Mouse (Mus musculus) hindbrain, postnatal 0 days (tissue): ENCODE measurements around the gene Mtss1l. TPM values are rescaled to one million over a fixed set of nuclear protein-coding genes. Genes with fewer than 3 reads are reported as not detected.

Experiments
- ATAC-seq: fragments of 200-750 bp; cut with Nextera tagmentation; 2 replicates; pipeline ENCODE4 v1.8.0; 2017; ENCODE audit warnings: mild to moderate bottlenecking, moderate TSS enrichment, moderate library complexity
- DNase-seq: peaks from one replicate; pipeline ENCODE4 v3.0.0-alpha.2; 2015; ENCODE audit warnings: low spot score
- H3K27ac ChIP-seq: fragments of 300-500 bp; sonication (generic); 2 replicates; pipeline ENCODE4 v1.5.1; 2014; ENCODE audit warnings: mild to moderate bottlenecking
- H3K27me3 ChIP-seq: fragments of 300-500 bp; sonication (generic); 2 replicates; pipeline ENCODE4 v1.6.1; 2014; ENCODE audit warnings: low read length, mixed read lengths; ENCODE audit not compliant: insufficient read depth
- H3K36me3 ChIP-seq: fragments of 300-500 bp; sonication (generic); 2 replicates; pipeline ENCODE4 v1.6.1; 2014; ENCODE audit warnings: low read length, mixed read lengths; ENCODE audit not compliant: insufficient read depth
- H3K4me1 ChIP-seq: fragments of 300-500 bp; sonication (generic); 2 replicates; pipeline ENCODE4 v1.6.1; 2014; ENCODE audit warnings: antibody characterized with exemption, low read length, mixed read lengths; ENCODE audit not compliant: insufficient read depth
- H3K4me2 ChIP-seq: fragments of 300-500 bp; sonication (generic); 2 replicates; pipeline ENCODE4 v1.6.1; 2014; ENCODE audit warnings: low read depth, mild to moderate bottlenecking, low read length, moderate library complexity, mixed read lengths
- H3K4me3 ChIP-seq: fragments of 300-500 bp; sonication (generic); 2 replicates; pipeline ENCODE4 v1.5.1; 2014; ENCODE audit warnings: low read length
- H3K9ac ChIP-seq: fragments of 300-500 bp; sonication (generic); replicated peaks from 2 replicates; pipeline ENCODE4 v1.6.1; 2014; ENCODE audit warnings: mild to moderate bottlenecking, low read length, moderate library complexity, mixed read lengths
- H3K9me3 ChIP-seq: fragments of 300-500 bp; sonication (generic); 2 replicates; pipeline ENCODE4 v1.6.1; 2016; ENCODE audit warnings: low read length, mixed read lengths
- CTCF ChIP-seq: IDR thresholded peaks from 2 replicates; pipeline ENCODE4 v1.5.1; 2016; ENCODE audit warnings: antibody characterized with exemption, control low read depth, low read depth
- WGBS: fragments of 180-500 bp; shearing (Covaris S2); extraction: QIAGEN DNeasy Blood & Tissue Kit; methylation state at CpG from one replicate; pipeline ENCODE4 v1.1.7; 2014; 5-methylcytosine and 5-hydroxymethylcytosine counted together
- polyA plus RNA-seq: library from polyadenylated mRNA; unstranded; fragments of >200 nt; fragmentation: Nextera tagmentation; extraction: Ambion mirVana; gene quantifications from 2 replicates; pipeline ENCODE4 v1.2.1, GENCODE M21; 2015
- total RNA-seq: library from RNA; depleted of rRNA; stranded (reverse); fragments of >200 nt; gene quantifications from 2 replicates; pipeline ENCODE4 v1.2.3, GENCODE M21; 2014

Gene Mtss1l
- total and polyA plus RNA-seq, 2 experiments from 2014 or later = 32.9 to 81.0 TPM

GRCm38 (mm10) chr8:110697571-110697970 lies 23.7 kb upstream of the Mtss1l start:
- H3K4me2 ChIP-seq = no peak overlapping the region
- ATAC-seq (no peak), DNase-seq (no peak)
- no peak overlapping the region for H3K27ac ChIP-seq
- H3K4me3 ChIP-seq = no peak overlapping the region
- H3K4me1 ChIP-seq = peaks cover 36% of the 10 kb centered on the region
- no peak overlapping the region for H3K9ac ChIP-seq
- H3K36me3 ChIP-seq = peaks cover 3% of the 10 kb centered on the region; the same call in 1 of the 2 replicates
- no peaks in the 10 kb centered on the region for H3K27me3 ChIP-seq
- WGBS = 71% methylated on average over 5 of the region's 5 CpGs
- TF ChIP-seq CTCF = no peak
- H3K9me3 ChIP-seq = no peaks in the 10 kb centered on the region

- H3K4me2 ChIP-seq = no peak overlapping the region
- H3K4me1 ChIP-seq = peaks cover 41% of the 10 kb centered on the region
- H3K4me3 ChIP-seq = no peak overlapping the region
- no peak overlapping the region for H3K27ac ChIP-seq
- H3K9ac ChIP-seq = no peak overlapping the region
- ATAC-seq (no peak), DNase-seq (no peak)
- 57% methylated on average over 1 of the region's 1 CpGs for WGBS
- H3K27me3 ChIP-seq = no peaks in the 10 kb centered on the region
- no peak for TF ChIP-seq CTCF
- H3K36me3 ChIP-seq = peaks cover 3% of the 10 kb centered on the region; the same call in 1 of the 2 replicates
- no peaks in the 10 kb centered on the region for H3K9me3 ChIP-seq
Measured at GRCm38 (mm10) chr8:110698098-110698497, 23.2 kb upstream of the Mtss1l start.

- Histone ChIP-seq H3K27ac (peak overlapping the region; percentile 41; the same call in 1 of the 2 replicates), H3K9ac (no peak overlapping the region), H3K9me3 (no peaks in the 10 kb centered on the region), H3K4me1 (peaks cover 45% of the 10 kb centered on the region), H3K27me3 (no peaks in the 10 kb centered on the region), H3K36me3 (0 out of 2 replicates have a peak, but pooled peaks cover 3% of the 10 kb centered on the region), H3K4me2 (no peak overlapping the region), H3K4me3 (no peak overlapping the region)
- no peak for TF ChIP-seq CTCF
- ATAC-seq (no peak), DNase-seq (no peak)
- WGBS = 71% methylated on average over 7 of the region's 7 CpGs
Measured at GRCm38 (mm10) chr8:110699501-110699900, 21.8 kb upstream of the Mtss1l start.

DNA sequence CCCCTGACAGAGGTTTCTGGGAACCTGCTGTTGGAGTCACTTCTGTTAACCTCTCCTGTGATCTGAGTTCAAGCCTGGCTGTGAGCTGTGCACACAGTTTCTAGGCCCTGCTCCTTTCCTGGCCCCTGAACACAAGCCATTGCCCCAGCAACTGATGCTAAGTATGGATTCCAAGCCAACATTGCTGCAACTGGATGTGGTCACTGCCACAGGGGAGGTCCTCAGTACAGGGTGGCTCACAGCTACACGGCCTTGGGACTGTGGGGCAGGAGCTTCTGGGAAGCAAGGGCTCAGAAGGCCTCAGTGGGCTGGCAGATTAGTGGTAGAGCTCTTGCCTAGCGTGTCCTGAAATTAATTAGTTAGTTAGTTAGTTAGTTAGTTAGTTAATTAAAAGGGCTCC lies 20.7 kb upstream of the Mtss1l start:
- H3K4me2 ChIP-seq = no peak overlapping the region
- H3K9ac ChIP-seq = no peak overlapping the region
- no peak for ATAC-seq
- H3K9me3 ChIP-seq = no peaks in the 10 kb centered on the region
- H3K36me3 ChIP-seq = 0 out of 2 replicates have a peak, but pooled peaks cover 3% of the 10 kb centered on the region
- no peak overlapping the region for H3K4me3 ChIP-seq
- no peak for TF ChIP-seq CTCF
- no peaks in the 10 kb centered on the region for H3K27me3 ChIP-seq
- no peak for DNase-seq
- no peak overlapping the region for H3K27ac ChIP-seq
- peaks cover 43% of the 10 kb centered on the region for H3K4me1 ChIP-seq
- WGBS = 80% methylated on average over 2 of the region's 2 CpGs

DNA sequence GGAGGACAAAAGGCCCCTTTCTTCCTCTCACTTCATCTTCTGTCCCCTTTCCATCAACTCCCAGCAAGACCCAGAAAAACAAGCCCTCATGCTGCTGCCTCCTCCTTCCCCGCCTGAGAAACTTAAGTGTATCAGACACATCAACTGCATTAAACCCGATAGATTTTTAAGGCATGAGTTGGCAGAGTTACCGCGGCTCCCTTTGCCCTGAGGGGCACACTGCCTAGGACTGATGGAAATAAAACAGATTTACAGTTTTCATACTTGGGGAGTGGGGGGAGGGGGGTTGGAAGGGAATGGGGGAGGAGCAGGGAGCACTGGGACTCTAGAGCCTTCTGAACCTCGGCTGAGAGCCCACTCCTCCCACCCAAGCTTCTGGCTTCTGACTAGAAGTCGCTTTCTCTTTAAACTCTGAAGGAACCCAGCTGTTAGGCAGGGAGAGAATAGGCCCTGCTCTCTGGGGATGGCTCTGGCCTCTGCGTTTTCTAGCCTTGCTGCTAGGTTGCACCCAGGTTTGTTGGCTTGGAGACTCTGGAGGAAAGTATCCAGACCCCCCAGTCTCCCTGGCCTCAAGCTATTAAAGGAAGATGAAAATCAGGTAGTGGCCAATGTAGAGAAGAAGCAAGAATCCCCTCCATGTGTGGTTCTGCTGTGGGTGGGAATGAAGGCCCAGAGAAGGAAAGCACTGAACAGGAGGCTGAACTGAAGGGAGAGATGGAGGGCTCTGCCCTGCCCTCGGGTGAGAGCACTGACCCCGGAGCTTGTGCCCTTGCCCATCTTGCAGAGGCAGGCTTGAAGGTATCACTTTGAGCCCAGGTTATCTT lies 18.4 kb upstream of the Mtss1l start:
- 0 out of 2 replicates have a peak overlapping the region, but pooled peaks have one; percentile 2 for H3K9ac ChIP-seq
- WGBS = 32% methylated on average over 9 of the region's 9 CpGs
- DNase-seq (no peak), ATAC-seq (no peak; the same call in 1 of the 2 replicates)
- peaks cover 39% of the 10 kb centered on the region for H3K4me1 ChIP-seq
- peak overlapping the region; percentile 55 for H3K27ac ChIP-seq
- H3K4me2 ChIP-seq = no peak overlapping the region
- H3K4me3 ChIP-seq = no peak overlapping the region
- TF ChIP-seq CTCF = no peak
- H3K27me3 ChIP-seq = no peaks in the 10 kb centered on the region
- H3K9me3 ChIP-seq = no peaks in the 10 kb centered on the region
- no peaks in the 10 kb centered on the region for H3K36me3 ChIP-seq

DNA sequence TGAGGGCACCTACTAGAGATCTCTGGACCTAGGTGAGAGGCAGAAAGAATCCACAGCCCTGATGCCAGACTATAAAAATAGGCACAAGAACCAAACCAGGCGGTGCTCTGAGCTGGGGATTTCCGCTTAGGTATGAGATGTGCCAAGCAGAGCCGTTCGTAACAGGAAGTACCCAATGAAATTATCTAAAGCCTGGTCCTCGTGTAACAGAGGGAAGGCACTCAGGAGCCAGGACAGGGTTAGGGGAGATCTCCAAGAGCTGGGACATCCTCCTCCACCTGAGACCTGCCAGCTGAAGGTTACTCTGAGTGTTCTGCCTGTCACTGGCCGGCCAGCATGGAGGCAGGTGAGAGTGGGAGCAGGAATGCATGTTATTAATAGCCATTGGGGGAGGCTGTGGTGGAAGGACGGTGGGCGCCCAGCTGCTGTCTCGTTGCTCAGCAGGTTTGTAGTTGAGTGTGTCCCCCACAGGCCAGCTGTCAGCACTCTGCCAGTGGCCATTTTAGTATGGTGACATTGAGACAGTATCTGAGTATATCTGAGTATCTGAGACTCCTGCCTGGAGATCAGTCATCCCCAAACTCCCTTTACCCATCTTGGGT lies 17.7 kb upstream of the Mtss1l start:
- TF ChIP-seq CTCF = no peak
- Histone ChIP-seq H3K9me3 (no peaks in the 10 kb centered on the region), H3K4me1 (peaks cover 43% of the 10 kb centered on the region), H3K9ac (0 out of 2 replicates have a peak overlapping the region, but pooled peaks have one; percentile 2), H3K4me3 (no peak overlapping the region), H3K4me2 (no peak overlapping the region), H3K27ac (peak overlapping the region; percentile 55), H3K36me3 (no peaks in the 10 kb centered on the region), H3K27me3 (no peaks in the 10 kb centered on the region)
- DNase-seq = no peak
- WGBS = 70% methylated on average over 9 of the region's 9 CpGs
- ATAC-seq = no peak
